Mouse (Mus musculus): Measurements from ENCODE around the gene Slc25a21. TPM values are rescaled to one million over a fixed set of nuclear protein-coding genes. Genes with fewer than 3 reads are reported as not detected.

The Slc25a21 gene
- polyA plus RNA-seq, 1 experiment from 2014 or later: 1.3 TPM

GRCm38 (mm10) chr12:57162840-57163239 is 34.4 kb downstream of the Slc25a21 start:
- Histone ChIP-seq H3K9ac (ENCODE audit: low read length) (no peak overlapping the region), H3K4me1 (ENCODE audit: control insufficient read depth, insufficient read depth, low read length) (no peaks in the 10 kb centered on the region; the same call in 1 of the 2 replicates), H3K4me2 (ENCODE audit: low read depth, severe bottlenecking) (no peak overlapping the region), H3K36me3 (ENCODE audit: control insufficient read depth, insufficient read depth, low read length) (no peaks in the 10 kb centered on the region), H3K27ac (replicated peaks; ENCODE audit: low read depth, low read length) (no peak overlapping the region), H3K27me3 (ENCODE audit: control insufficient read depth, insufficient read depth, low read length) (no peaks in the 10 kb centered on the region), H3K4me3 (ENCODE audit: low read depth, low read length) (no peak overlapping the region), H3K9me3 (ENCODE audit: control insufficient read depth, low read length) (no peaks in the 10 kb centered on the region; the same call in 1 of the 2 replicates)
- ATAC-seq (ENCODE audit: insufficient number of reproducible peaks, low FRiP score, low TSS enrichment, low read depth) (no peak), DNase-seq (ENCODE audit: low spot score) (no peak)
- 69% methylated on average over 3 of the region's 3 CpGs for WGBS

- H3K27me3 ChIP-seq (ENCODE audit: control insufficient read depth, insufficient read depth, low read length): no peaks in the 10 kb centered on the region
- no peak for ATAC-seq (ENCODE audit: insufficient number of reproducible peaks, low FRiP score, low TSS enrichment, low read depth)
- H3K9ac ChIP-seq (ENCODE audit: low read length): no peak overlapping the region
- no peaks in the 10 kb centered on the region for H3K36me3 ChIP-seq (ENCODE audit: control insufficient read depth, insufficient read depth, low read length)
- H3K4me2 ChIP-seq (ENCODE audit: low read depth, severe bottlenecking): no peak overlapping the region
- no peak for DNase-seq (ENCODE audit: low spot score)
- no peaks in the 10 kb centered on the region for H3K9me3 ChIP-seq (ENCODE audit: control insufficient read depth, low read length)
- no peaks in the 10 kb centered on the region; the same call in 1 of the 2 replicates for H3K4me1 ChIP-seq (ENCODE audit: control insufficient read depth, insufficient read depth, low read length)
- H3K27ac ChIP-seq (replicated peaks; ENCODE audit: low read depth, low read length): no peak overlapping the region
- no peak overlapping the region for H3K4me3 ChIP-seq (ENCODE audit: low read depth, low read length)
- WGBS: 86% methylated on average over 6 of the region's 6 CpGs
These were observed 37.4 kb downstream of the Slc25a21 start for GRCm38 (mm10) chr12:57159904-57160303.

GRCm38 (mm10) chr12:57158266-57158665 is 39.0 kb downstream of the Slc25a21 start:
- DNase-seq (ENCODE audit: low spot score) (no peak), ATAC-seq (ENCODE audit: insufficient number of reproducible peaks, low FRiP score, low TSS enrichment, low read depth) (no peak)
- no peaks in the 10 kb centered on the region for H3K36me3 ChIP-seq (ENCODE audit: control insufficient read depth, insufficient read depth, low read length)
- no peaks in the 10 kb centered on the region; the same call in 1 of the 2 replicates for H3K4me1 ChIP-seq (ENCODE audit: control insufficient read depth, insufficient read depth, low read length)
- H3K9me3 ChIP-seq (ENCODE audit: control insufficient read depth, low read length): no peaks in the 10 kb centered on the region
- no peak overlapping the region for H3K27ac ChIP-seq (replicated peaks; ENCODE audit: low read depth, low read length)
- no peak overlapping the region for H3K9ac ChIP-seq (ENCODE audit: low read length)
- H3K4me2 ChIP-seq (ENCODE audit: low read depth, severe bottlenecking): no peak overlapping the region
- 65% methylated on average over 3 of the region's 3 CpGs for WGBS
- no peaks in the 10 kb centered on the region for H3K27me3 ChIP-seq (ENCODE audit: control insufficient read depth, insufficient read depth, low read length)
- no peak overlapping the region for H3K4me3 ChIP-seq (ENCODE audit: low read depth, low read length)

- Histone ChIP-seq H3K4me3 (ENCODE audit: low read depth, low read length) (no peak overlapping the region), H3K9ac (ENCODE audit: low read length) (no peak overlapping the region), H3K4me2 (ENCODE audit: low read depth, severe bottlenecking) (no peak overlapping the region), H3K27ac (replicated peaks; ENCODE audit: low read depth, low read length) (no peak overlapping the region), H3K36me3 (ENCODE audit: control insufficient read depth, insufficient read depth, low read length) (no peaks in the 10 kb centered on the region), H3K4me1 (ENCODE audit: control insufficient read depth, insufficient read depth, low read length) (0 out of 2 replicates have a peak, but pooled peaks cover 2% of the 10 kb centered on the region), H3K27me3 (ENCODE audit: control insufficient read depth, insufficient read depth, low read length) (no peaks in the 10 kb centered on the region), H3K9me3 (ENCODE audit: control insufficient read depth, low read length) (no peaks in the 10 kb centered on the region)
- no peak for DNase-seq (ENCODE audit: low spot score)
- no peak for ATAC-seq (ENCODE audit: insufficient number of reproducible peaks, low FRiP score, low TSS enrichment, low read depth)
- 26% methylated on average over 1 of the region's 1 CpGs for WGBS
These were observed 58.3 kb downstream of the Slc25a21 start for GRCm38 (mm10) chr12:57138937-57139336.

GRCm38 (mm10) chr12:57137809-57138208 is 59.5 kb downstream of the Slc25a21 start:
- H3K27me3 ChIP-seq (ENCODE audit: control insufficient read depth, insufficient read depth, low read length): no peaks in the 10 kb centered on the region
- H3K9me3 ChIP-seq (ENCODE audit: control insufficient read depth, low read length): no peaks in the 10 kb centered on the region
- 57% methylated on average over 2 of the region's 2 CpGs for WGBS
- H3K27ac ChIP-seq (replicated peaks; ENCODE audit: low read depth, low read length): no peak overlapping the region
- H3K4me3 ChIP-seq (ENCODE audit: low read depth, low read length): no peak overlapping the region
- ATAC-seq (ENCODE audit: insufficient number of reproducible peaks, low FRiP score, low TSS enrichment, low read depth) (no peak), DNase-seq (ENCODE audit: low spot score) (no peak)
- no peaks in the 10 kb centered on the region for H3K36me3 ChIP-seq (ENCODE audit: control insufficient read depth, insufficient read depth, low read length)
- no peak overlapping the region for H3K9ac ChIP-seq (ENCODE audit: low read length)
- 0 out of 2 replicates have a peak, but pooled peaks cover 2% of the 10 kb centered on the region for H3K4me1 ChIP-seq (ENCODE audit: control insufficient read depth, insufficient read depth, low read length)
- H3K4me2 ChIP-seq (ENCODE audit: low read depth, severe bottlenecking): no peak overlapping the region

- H3K4me2 ChIP-seq (ENCODE audit: low read depth, severe bottlenecking): no peak overlapping the region
- no peak for DNase-seq (ENCODE audit: low spot score)
- no peak overlapping the region for H3K9ac ChIP-seq (ENCODE audit: low read length)
- H3K9me3 ChIP-seq (ENCODE audit: control insufficient read depth, low read length): no peaks in the 10 kb centered on the region
- H3K27me3 ChIP-seq (ENCODE audit: control insufficient read depth, insufficient read depth, low read length): no peaks in the 10 kb centered on the region
- no peaks in the 10 kb centered on the region for H3K4me1 ChIP-seq (ENCODE audit: control insufficient read depth, insufficient read depth, low read length)
- no peak for ATAC-seq (ENCODE audit: insufficient number of reproducible peaks, low FRiP score, low TSS enrichment, low read depth)
- H3K27ac ChIP-seq (replicated peaks; ENCODE audit: low read depth, low read length): no peak overlapping the region
- 49% methylated on average over 8 of the region's 8 CpGs for WGBS
- H3K4me3 ChIP-seq (ENCODE audit: low read depth, low read length): no peak overlapping the region
- H3K36me3 ChIP-seq (ENCODE audit: control insufficient read depth, insufficient read depth, low read length): no peaks in the 10 kb centered on the region
These were observed 78.7 kb downstream of the Slc25a21 start for GRCm38 (mm10) chr12:57118602-57119001.

- ATAC-seq (ENCODE audit: insufficient number of reproducible peaks, low FRiP score, low TSS enrichment, low read depth): no peak
- 51% methylated on average over 10 of the region's 10 CpGs for WGBS
These were observed 81.8 kb downstream of the Slc25a21 start for GRCm38 (mm10) chr12:57115516-57115915.

GRCm38 (mm10) chr12:57109363-57109762 is 87.9 kb downstream of the Slc25a21 start:
- Histone ChIP-seq H3K4me2 (ENCODE audit: low read depth, severe bottlenecking) (no peak overlapping the region), H3K9me3 (ENCODE audit: control insufficient read depth, low read length) (no peaks in the 10 kb centered on the region), H3K9ac (ENCODE audit: low read length) (no peak overlapping the region), H3K27me3 (ENCODE audit: control insufficient read depth, insufficient read depth, low read length) (no peaks in the 10 kb centered on the region), H3K36me3 (ENCODE audit: control insufficient read depth, insufficient read depth, low read length) (no peaks in the 10 kb centered on the region), H3K4me3 (ENCODE audit: low read depth, low read length) (no peak overlapping the region), H3K27ac (replicated peaks; ENCODE audit: low read depth, low read length) (no peak overlapping the region), H3K4me1 (ENCODE audit: control insufficient read depth, insufficient read depth, low read length) (no peaks in the 10 kb centered on the region)
- no peak for DNase-seq (ENCODE audit: low spot score)
- no peak for ATAC-seq (ENCODE audit: insufficient number of reproducible peaks, low FRiP score, low TSS enrichment, low read depth)
- WGBS: 92% methylated on average over 4 of the region's 4 CpGs

More at GRCm38 (mm10) chr12:57115516-57115915, 81.8 kb downstream of the Slc25a21 start:
- no peak overlapping the region for H3K4me2 ChIP-seq (ENCODE audit: low read depth, severe bottlenecking)
- no peak overlapping the region for H3K27ac ChIP-seq (replicated peaks; ENCODE audit: low read depth, low read length)
- H3K4me3 ChIP-seq (ENCODE audit: low read depth, low read length): no peak overlapping the region
- H3K27me3 ChIP-seq (ENCODE audit: control insufficient read depth, insufficient read depth, low read length): no peaks in the 10 kb centered on the region
- no peaks in the 10 kb centered on the region for H3K36me3 ChIP-seq (ENCODE audit: control insufficient read depth, insufficient read depth, low read length)
- DNase-seq (ENCODE audit: low spot score): no peak
- H3K9me3 ChIP-seq (ENCODE audit: control insufficient read depth, low read length): no peaks in the 10 kb centered on the region
- no peak overlapping the region for H3K9ac ChIP-seq (ENCODE audit: low read length)
- H3K4me1 ChIP-seq (ENCODE audit: control insufficient read depth, insufficient read depth, low read length): no peaks in the 10 kb centered on the region

GRCm38 (mm10) chr12:57102322-57102721 is 95.0 kb downstream of the Slc25a21 start:
- Histone ChIP-seq H3K4me3 (ENCODE audit: low read depth, low read length) (no peak overlapping the region), H3K27ac (replicated peaks; ENCODE audit: low read depth, low read length) (no peak overlapping the region), H3K27me3 (ENCODE audit: control insufficient read depth, insufficient read depth, low read length) (no peaks in the 10 kb centered on the region), H3K4me2 (ENCODE audit: low read depth, severe bottlenecking) (no peak overlapping the region), H3K9me3 (ENCODE audit: control insufficient read depth, low read length) (no peaks in the 10 kb centered on the region), H3K36me3 (ENCODE audit: control insufficient read depth, insufficient read depth, low read length) (no peaks in the 10 kb centered on the region), H3K4me1 (ENCODE audit: control insufficient read depth, insufficient read depth, low read length) (no peaks in the 10 kb centered on the region), H3K9ac (ENCODE audit: low read length) (no peak overlapping the region)
- 63% methylated on average over 1 of the region's 1 CpGs for WGBS
- ATAC-seq (ENCODE audit: insufficient number of reproducible peaks, low FRiP score, low TSS enrichment, low read depth) (no peak), DNase-seq (ENCODE audit: low spot score) (no peak)

Measured in limb, embryonic 11.5 days (tissue).